Mouse (Mus musculus) stomach, embryonic 16.5 days (tissue): ENCODE data around the gene Cyp2u1. TPM values are rescaled to one million over a fixed set of nuclear protein-coding genes. Genes with fewer than 3 reads are reported as not detected.

Experiments
- ATAC-seq: fragments of 200-750 bp; cut with Nextera tagmentation; 2 replicates; pipeline ENCODE4 v1.8.0; 2017; ENCODE audit warnings: moderate number of reproducible peaks, moderate TSS enrichment; ENCODE audit not compliant: insufficient read depth, low FRiP score
- H3K27ac ChIP-seq: fragments of 300-500 bp; sonication (generic); 2 replicates; pipeline ENCODE4 v1.5.1; 2014; ENCODE audit warnings: low read length
- H3K27me3 ChIP-seq: fragments of 300-500 bp; sonication (generic); 2 replicates; pipeline ENCODE4 v1.6.1; 2014; ENCODE audit warnings: low read length, control low read depth, mixed read lengths; ENCODE audit not compliant: control insufficient read depth, insufficient read depth
- H3K36me3 ChIP-seq: fragments of 300-500 bp; sonication (generic); 2 replicates; pipeline ENCODE4 v1.6.1; 2014; ENCODE audit warnings: low read length; ENCODE audit not compliant: control insufficient read depth, insufficient read depth
- H3K4me1 ChIP-seq: fragments of 300-500 bp; sonication (generic); 2 replicates; pipeline ENCODE4 v1.6.1; 2014; ENCODE audit warnings: low read length, control low read depth, mixed read lengths; ENCODE audit not compliant: control insufficient read depth, insufficient read depth
- H3K4me2 ChIP-seq: fragments of 300-500 bp; sonication (generic); 2 replicates; pipeline ENCODE4 v1.6.1; 2014; ENCODE audit warnings: low read depth, low read length, mixed read lengths
- H3K4me3 ChIP-seq: fragments of 300-500 bp; sonication (generic); replicated peaks from 2 replicates; pipeline ENCODE4 v1.5.1; 2014; ENCODE audit warnings: mild to moderate bottlenecking, low read length
- H3K9ac ChIP-seq: fragments of 300-500 bp; sonication (generic); 2 replicates; pipeline ENCODE4 v1.6.1; 2014; ENCODE audit warnings: low read length
- H3K9me3 ChIP-seq: fragments of 300-500 bp; sonication (generic); replicated peaks from 2 replicates; pipeline ENCODE4 v1.6.1; 2016; ENCODE audit warnings: low read length, control low read depth; ENCODE audit not compliant: control insufficient read depth
- WGBS: fragments of 180-500 bp; shearing (Covaris S2); extraction: QIAGEN DNeasy Blood & Tissue Kit; methylation state at CpG from one replicate; pipeline ENCODE4 v1.1.7; 2014; 5-methylcytosine and 5-hydroxymethylcytosine counted together
- polyA plus RNA-seq: library from polyadenylated mRNA; unstranded; fragments of >200 nt; fragmentation: Nextera tagmentation; extraction: Ambion mirVana; gene quantifications from 2 replicates; pipeline ENCODE4 v1.2.1, GENCODE M21; 2015

Gene Cyp2u1
- polyA plus RNA-seq, 1 experiment from 2014 or later = 2.0 TPM

GRCm38 (mm10) chr3:131271157-131271556 lies 31.9 kb downstream of the Cyp2u1 start:
- H3K4me3 ChIP-seq = peak overlapping the region; percentile 84
- no peaks in the 10 kb centered on the region for H3K9me3 ChIP-seq
- no peaks in the 10 kb centered on the region for H3K27me3 ChIP-seq
- ATAC-seq = peak; percentile 34; the same call in 1 of the 2 replicates
- H3K27ac ChIP-seq = peak overlapping the region; percentile 90
- H3K4me2 ChIP-seq = peak overlapping the region; percentile 60
- H3K4me1 ChIP-seq = peaks cover 23% of the 10 kb centered on the region
- H3K9ac ChIP-seq = peak overlapping the region; percentile 89
- H3K36me3 ChIP-seq = 0 out of 2 replicates have a peak, but pooled peaks cover 6% of the 10 kb centered on the region
- 8% methylated on average over 8 of the region's 8 CpGs for WGBS

DNA sequence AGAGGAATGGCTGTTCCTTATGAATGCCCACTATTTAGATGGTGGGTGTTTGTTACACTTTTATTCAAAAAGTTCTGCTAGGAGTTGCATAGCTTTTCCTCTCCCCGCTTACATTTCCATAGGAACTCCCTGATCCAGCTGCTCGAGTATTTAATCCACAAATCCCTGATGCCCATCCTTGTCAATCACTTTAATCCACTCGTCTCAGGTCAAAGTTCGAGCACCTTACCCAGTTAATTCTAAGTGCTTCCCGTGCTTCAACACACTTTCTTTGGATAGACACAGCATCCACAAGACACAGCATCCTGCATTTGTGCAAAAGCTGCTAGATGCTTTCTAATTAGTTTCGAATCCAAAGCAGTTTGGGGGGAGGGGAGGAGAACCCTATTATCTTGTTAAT lies 32.6 kb downstream of the Cyp2u1 start:
- Histone ChIP-seq H3K27ac (no peak overlapping the region), H3K4me3 (peak overlapping the region; percentile 84), H3K9me3 (no peaks in the 10 kb centered on the region), H3K4me1 (peaks cover 23% of the 10 kb centered on the region), H3K9ac (no peak overlapping the region), H3K4me2 (peak overlapping the region; percentile 60), H3K36me3 (0 out of 2 replicates have a peak, but pooled peaks cover 6% of the 10 kb centered on the region), H3K27me3 (no peaks in the 10 kb centered on the region)
- WGBS = 56% methylated on average over 6 of the region's 6 CpGs
- ATAC-seq = no peak

- peaks cover 19% of the 10 kb centered on the region for H3K4me1 ChIP-seq
- H3K4me2 ChIP-seq = no peak overlapping the region
- no peak overlapping the region for H3K27ac ChIP-seq
- no peaks in the 10 kb centered on the region for H3K27me3 ChIP-seq
- H3K9me3 ChIP-seq = no peaks in the 10 kb centered on the region
- peaks cover 14% of the 10 kb centered on the region; the same call in 1 of the 2 replicates for H3K36me3 ChIP-seq
- H3K9ac ChIP-seq = no peak overlapping the region
- no peak for ATAC-seq
- 69% methylated on average over 3 of the region's 3 CpGs for WGBS
- no peak overlapping the region for H3K4me3 ChIP-seq
These were observed 36.5 kb downstream of the Cyp2u1 start for GRCm38 (mm10) chr3:131266366-131267050.

DNA sequence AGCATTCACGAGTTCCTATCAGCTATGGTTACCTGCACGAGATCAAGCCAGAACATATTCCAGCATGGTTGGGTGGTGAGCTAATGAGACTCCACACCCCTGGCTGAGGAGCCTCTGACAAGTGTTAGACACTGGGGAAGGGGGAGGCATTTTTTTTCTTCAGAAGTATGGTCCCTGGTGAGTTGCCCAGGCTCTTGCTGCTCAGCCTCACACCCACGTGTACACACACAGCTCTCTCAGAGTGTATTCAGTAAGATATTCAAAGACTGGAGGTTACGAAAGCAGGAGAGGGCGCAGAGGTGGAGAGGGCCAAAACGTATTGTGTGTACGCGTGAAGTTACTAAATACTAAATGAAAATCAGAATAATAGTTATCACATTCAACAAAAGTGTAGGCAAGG lies 37.5 kb downstream of the Cyp2u1 start:
- H3K27me3 ChIP-seq = no peaks in the 10 kb centered on the region
- ATAC-seq = no peak
- no peak overlapping the region for H3K27ac ChIP-seq
- 82% methylated on average over 8 of the region's 8 CpGs for WGBS
- peaks cover 15% of the 10 kb centered on the region for H3K4me1 ChIP-seq
- peaks cover 14% of the 10 kb centered on the region; the same call in 1 of the 2 replicates for H3K36me3 ChIP-seq
- H3K4me3 ChIP-seq = no peak overlapping the region
- H3K9me3 ChIP-seq = 0 out of 2 replicates have a peak, but pooled peaks cover 5% of the 10 kb centered on the region
- no peak overlapping the region for H3K4me2 ChIP-seq
- no peak overlapping the region for H3K9ac ChIP-seq

DNA sequence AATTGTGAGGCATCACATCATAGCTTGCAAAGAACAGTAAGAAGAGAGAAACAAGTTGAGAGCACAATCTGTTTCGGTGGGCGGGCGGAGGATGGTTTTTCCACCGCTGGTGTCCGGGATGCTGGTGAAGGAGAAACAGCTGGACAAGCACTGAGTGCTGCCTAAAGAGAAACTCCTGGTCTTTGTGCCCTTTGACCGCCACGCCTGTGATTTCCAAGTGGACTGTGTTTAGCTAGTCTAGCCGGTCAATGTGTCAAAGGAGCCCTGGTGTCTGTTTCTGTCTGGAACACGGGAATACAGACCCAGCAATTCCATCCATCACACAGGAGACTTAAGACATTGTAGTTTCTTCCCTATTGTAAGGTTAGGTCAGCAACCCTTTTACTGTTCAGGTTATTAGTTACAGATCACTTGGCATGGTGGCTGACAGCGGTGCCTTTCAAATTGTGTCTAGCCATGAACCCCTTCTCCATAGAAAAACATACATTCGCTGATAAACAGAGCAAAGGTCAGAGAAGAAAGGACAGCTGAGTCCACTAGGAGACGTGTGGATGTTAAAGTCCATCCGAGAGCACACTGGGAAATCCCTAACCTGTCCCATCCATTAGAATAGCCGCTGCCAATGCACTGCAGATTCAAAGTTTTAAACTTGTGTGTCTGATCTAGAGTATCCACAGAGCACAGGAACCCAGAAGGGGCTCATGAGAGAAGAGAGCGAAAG lies 39.1 kb downstream of the Cyp2u1 start:
- WGBS = 64% methylated on average over 15 of the region's 15 CpGs
- Histone ChIP-seq H3K36me3 (peaks cover 14% of the 10 kb centered on the region; the same call in 1 of the 2 replicates), H3K9me3 (0 out of 2 replicates have a peak, but pooled peaks cover 9% of the 10 kb centered on the region), H3K4me2 (no peak overlapping the region), H3K27me3 (no peaks in the 10 kb centered on the region), H3K4me3 (no peak overlapping the region), H3K9ac (no peak overlapping the region), H3K27ac (no peak overlapping the region), H3K4me1 (peaks cover 11% of the 10 kb centered on the region; the same call in 1 of the 2 replicates)
- no peak; the same call in 1 of the 2 replicates for ATAC-seq

DNA sequence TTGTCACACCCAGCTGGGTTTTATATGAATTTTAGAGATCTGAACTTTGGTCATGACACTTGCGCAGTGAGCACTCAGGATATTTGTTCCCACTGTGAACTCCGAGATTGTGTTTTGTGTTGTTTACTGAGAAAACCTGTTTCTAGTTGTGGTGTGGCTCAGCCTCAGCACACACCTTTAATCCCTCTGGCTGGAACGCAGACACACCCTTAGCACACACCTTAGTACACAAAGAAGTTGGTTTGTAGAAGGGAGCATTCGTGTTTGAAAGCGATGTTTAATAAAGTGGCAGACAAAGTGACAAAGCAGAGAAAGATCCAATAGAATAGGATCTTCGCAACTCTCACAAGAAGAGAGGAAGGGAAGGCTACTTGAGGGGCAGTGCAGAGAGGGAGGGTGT lies 42.6 kb downstream of the Cyp2u1 start:
- Histone ChIP-seq H3K4me2 (no peak overlapping the region), H3K9ac (no peak overlapping the region), H3K36me3 (peaks cover 8% of the 10 kb centered on the region; the same call in 1 of the 2 replicates), H3K4me1 (0 out of 2 replicates have a peak, but pooled peaks cover 2% of the 10 kb centered on the region), H3K27me3 (no peaks in the 10 kb centered on the region), H3K27ac (no peak overlapping the region), H3K9me3 (0 out of 2 replicates have a peak, but pooled peaks cover 9% of the 10 kb centered on the region), H3K4me3 (no peak overlapping the region)
- WGBS = 86% methylated on average over 6 of the region's 6 CpGs
- no peak for ATAC-seq

GRCm38 (mm10) chr3:131259392-131259965 lies 43.5 kb downstream of the Cyp2u1 start:
- Histone ChIP-seq H3K27ac (no peak overlapping the region), H3K4me2 (no peak overlapping the region), H3K4me1 (no peaks in the 10 kb centered on the region), H3K9me3 (0 out of 2 replicates have a peak, but pooled peaks cover 9% of the 10 kb centered on the region), H3K9ac (no peak overlapping the region), H3K27me3 (no peaks in the 10 kb centered on the region), H3K36me3 (peaks cover 10% of the 10 kb centered on the region; the same call in 1 of the 2 replicates), H3K4me3 (no peak overlapping the region)
- no peak for ATAC-seq
- 88% methylated on average over 9 of the region's 9 CpGs for WGBS

- no peak overlapping the region for H3K9ac ChIP-seq
- H3K36me3 ChIP-seq = peaks cover 15% of the 10 kb centered on the region; the same call in 1 of the 2 replicates
- no peak overlapping the region for H3K4me2 ChIP-seq
- no peak overlapping the region for H3K4me3 ChIP-seq
- H3K9me3 ChIP-seq = 0 out of 2 replicates have a peak, but pooled peaks cover 9% of the 10 kb centered on the region
- no peaks in the 10 kb centered on the region for H3K27me3 ChIP-seq
- no peak for ATAC-seq
- H3K27ac ChIP-seq = no peak overlapping the region
- H3K4me1 ChIP-seq = no peaks in the 10 kb centered on the region
- WGBS = 86% methylated on average over 3 of the region's 3 CpGs
These were observed 44.1 kb downstream of the Cyp2u1 start for GRCm38 (mm10) chr3:131258921-131259320.
